Mouse (Mus musculus): ENCODE results near the gene Zfp526. TPM values are rescaled to one million over a fixed set of nuclear protein-coding genes. Genes with fewer than 3 reads are reported as not detected.

The Zfp526 gene
- total and polyA plus RNA-seq, 3 experiments: 6.9 to 9.6 (median 7.4) TPM

GRCm38 (mm10) chr7:25210482-25210881 lies 10.7 kb upstream of the Zfp526 start:
- Histone ChIP-seq H3K4me3 (no peak overlapping the region), H3K27ac (no peak overlapping the region), H3K4me1 (ENCODE audit: control insufficient read depth, insufficient read depth, low read length) (no peaks in the 10 kb centered on the region), H3K36me3 (ENCODE audit: control insufficient read depth, insufficient read depth, low read length) (no peaks in the 10 kb centered on the region), H3K27me3 (ENCODE audit: control insufficient read depth, insufficient read depth, low read length) (no peaks in the 10 kb centered on the region), H3K79me2 (replicated peaks; ENCODE audit: control insufficient read depth, insufficient read depth, low read length) (no peaks in the 10 kb centered on the region), H3K9ac (ENCODE audit: low read depth, low read length) (no peak overlapping the region)
- intact Hi-C loops (cut with DNase I): no loop called here
- DNase-seq: no peak
- TF ChIP-seq EP300 (IDR thresholded peaks at IDR 0.05; ENCODE audit: insufficient read depth, low read depth, low read length) (no peak), CTCF (IDR thresholded peaks at IDR 0.05) (no peak), POLR2A (IDR thresholded peaks at IDR 0.05; ENCODE audit: insufficient read depth, low read depth, low read length) (no peak)
- WGBS: 68% methylated on average over 4 of the region's 4 CpGs

DNA sequence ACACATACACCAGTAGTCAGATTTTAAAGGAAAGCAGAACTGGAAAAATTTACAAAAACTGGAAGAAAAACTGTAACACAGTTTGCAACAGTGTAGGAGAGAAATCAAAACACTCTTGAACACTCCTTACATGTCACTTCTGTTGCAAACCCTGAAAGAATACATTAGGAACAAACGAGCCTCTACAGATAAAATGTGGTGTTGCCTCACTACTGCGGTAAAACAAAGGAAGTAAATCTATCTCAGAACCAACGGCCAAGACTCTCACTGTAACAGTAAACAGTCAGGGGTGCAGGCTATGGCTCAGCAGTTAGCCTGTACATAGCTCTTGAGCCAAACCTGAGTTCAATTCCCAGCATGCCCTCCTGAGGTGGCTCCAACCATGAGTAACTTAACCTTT lies 8.1 kb upstream of the Zfp526 start:
- no peak for TF ChIP-seq CTCF (IDR thresholded peaks at IDR 0.05)
- no peak for TF ChIP-seq EP300 (IDR thresholded peaks at IDR 0.05; ENCODE audit: insufficient read depth, low read depth, low read length)
- no peak for TF ChIP-seq POLR2A (IDR thresholded peaks at IDR 0.05; ENCODE audit: insufficient read depth, low read depth, low read length)
- Histone ChIP-seq H3K27me3 (ENCODE audit: control insufficient read depth, insufficient read depth, low read length) (no peaks in the 10 kb centered on the region), H3K36me3 (ENCODE audit: control insufficient read depth, insufficient read depth, low read length) (no peaks in the 10 kb centered on the region), H3K4me3 (no peak overlapping the region), H3K27ac (no peak overlapping the region), H3K79me2 (replicated peaks; ENCODE audit: control insufficient read depth, insufficient read depth, low read length) (no peaks in the 10 kb centered on the region), H3K4me1 (ENCODE audit: control insufficient read depth, insufficient read depth, low read length) (no peaks in the 10 kb centered on the region), H3K9ac (ENCODE audit: low read depth, low read length) (no peak overlapping the region)
- 45% methylated on average over 3 of the region's 3 CpGs for WGBS
- intact Hi-C loops (cut with DNase I): no loop called here
- no peak for DNase-seq

- 95% methylated on average over 2 of the region's 2 CpGs for WGBS
- intact Hi-C loops (cut with DNase I): no loop called here
- TF ChIP-seq POLR2A (IDR thresholded peaks at IDR 0.05; ENCODE audit: insufficient read depth, low read depth, low read length): no peak
- TF ChIP-seq EP300 (IDR thresholded peaks at IDR 0.05; ENCODE audit: insufficient read depth, low read depth, low read length): no peak
- TF ChIP-seq CTCF (IDR thresholded peaks at IDR 0.05): no peak
Measured at GRCm38 (mm10) chr7:25214172-25214571, 7.1 kb upstream of the Zfp526 start.

GRCm38 (mm10) chr7:25217653-25218395 lies 3.4 kb upstream of the Zfp526 start:
- H3K36me3 ChIP-seq (ENCODE audit: control insufficient read depth, insufficient read depth, low read length): no peaks in the 10 kb centered on the region
- H3K9ac ChIP-seq (ENCODE audit: low read depth, low read length): no peak overlapping the region
- TF ChIP-seq CTCF (IDR thresholded peaks at IDR 0.05) (no peak), POLR2A (IDR thresholded peaks at IDR 0.05; ENCODE audit: insufficient read depth, low read depth, low read length) (no peak), EP300 (IDR thresholded peaks at IDR 0.05; ENCODE audit: insufficient read depth, low read depth, low read length) (no peak)
- WGBS: 72% methylated on average over 12 of the region's 12 CpGs
- H3K4me3 ChIP-seq: no peak overlapping the region
- H3K79me2 ChIP-seq (replicated peaks; ENCODE audit: control insufficient read depth, insufficient read depth, low read length): peaks cover 2% of the 10 kb centered on the region
- H3K27ac ChIP-seq: no peak overlapping the region
- DNase-seq: no peak
- H3K4me1 ChIP-seq (ENCODE audit: control insufficient read depth, insufficient read depth, low read length): peaks cover 9% of the 10 kb centered on the region
- H3K27me3 ChIP-seq (ENCODE audit: control insufficient read depth, insufficient read depth, low read length): no peaks in the 10 kb centered on the region
- intact Hi-C loops (cut with DNase I): no loop called here

More at GRCm38 (mm10) chr7:25214172-25214571, 7.1 kb upstream of the Zfp526 start:
- no peak overlapping the region for H3K27ac ChIP-seq
- H3K36me3 ChIP-seq (ENCODE audit: control insufficient read depth, insufficient read depth, low read length): no peaks in the 10 kb centered on the region
- H3K4me1 ChIP-seq (ENCODE audit: control insufficient read depth, insufficient read depth, low read length): no peaks in the 10 kb centered on the region
- H3K4me3 ChIP-seq: no peak overlapping the region
- no peak overlapping the region for H3K9ac ChIP-seq (ENCODE audit: low read depth, low read length)
- DNase-seq: no peak
- peaks cover 2% of the 10 kb centered on the region; the same call in 1 of the 2 replicates for H3K79me2 ChIP-seq (replicated peaks; ENCODE audit: control insufficient read depth, insufficient read depth, low read length)
- H3K27me3 ChIP-seq (ENCODE audit: control insufficient read depth, insufficient read depth, low read length): no peaks in the 10 kb centered on the region

DNA sequence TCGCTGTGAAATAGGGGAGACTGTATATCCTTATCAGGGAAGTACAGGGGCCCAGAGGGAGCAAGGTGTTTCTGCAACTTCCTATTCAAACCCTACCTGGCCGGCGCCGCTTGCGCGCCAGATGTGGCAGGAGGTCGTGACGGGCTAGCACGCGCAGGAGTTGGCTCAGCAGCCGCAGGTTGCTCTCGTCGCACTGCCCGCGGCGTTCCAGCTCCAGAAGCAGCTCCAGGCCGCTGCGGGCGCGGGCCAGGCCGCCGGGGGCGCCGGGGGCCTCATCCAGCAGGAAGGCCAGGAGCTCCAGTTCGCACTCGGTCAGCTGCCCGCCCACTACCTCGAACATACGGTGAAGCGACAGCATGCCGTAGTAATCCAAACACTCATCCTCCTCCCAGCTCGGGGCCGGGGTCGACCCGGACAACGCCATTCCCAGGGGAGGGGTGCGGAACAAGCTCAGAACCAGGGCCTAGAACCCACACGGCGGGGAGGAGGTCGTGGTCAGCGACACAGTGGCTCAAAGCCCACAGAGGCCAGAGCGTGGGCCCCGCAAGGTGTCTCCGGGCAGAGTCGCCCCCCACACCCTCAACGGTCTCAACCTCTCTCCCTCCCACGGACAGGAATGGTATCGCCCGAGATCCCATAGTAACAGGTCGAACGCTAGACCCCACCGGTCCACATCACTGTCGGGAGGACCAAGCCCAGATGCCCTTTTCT lies 2.4 kb upstream of the Zfp526 start:
- Histone ChIP-seq H3K79me2 (replicated peaks; ENCODE audit: control insufficient read depth, insufficient read depth, low read length) (peaks cover 2% of the 10 kb centered on the region), H3K9ac (ENCODE audit: low read depth, low read length) (peak overlapping the region; percentile 71), H3K36me3 (ENCODE audit: control insufficient read depth, insufficient read depth, low read length) (no peaks in the 10 kb centered on the region), H3K27ac (peak overlapping the region; percentile 98), H3K27me3 (ENCODE audit: control insufficient read depth, insufficient read depth, low read length) (no peaks in the 10 kb centered on the region), H3K4me3 (peak overlapping the region; percentile 89), H3K4me1 (ENCODE audit: control insufficient read depth, insufficient read depth, low read length) (peaks cover 9% of the 10 kb centered on the region)
- peak; percentile 35 for TF ChIP-seq CTCF (IDR thresholded peaks at IDR 0.05)
- no peak for TF ChIP-seq POLR2A (IDR thresholded peaks at IDR 0.05; ENCODE audit: insufficient read depth, low read depth, low read length)
- no peak for TF ChIP-seq EP300 (IDR thresholded peaks at IDR 0.05; ENCODE audit: insufficient read depth, low read depth, low read length)
- peak; percentile 52 to 67 for DNase-seq
- intact Hi-C loops (cut with DNase I): no loop called here
- 1% methylated on average over 53 of the region's 53 CpGs for WGBS

DNA sequence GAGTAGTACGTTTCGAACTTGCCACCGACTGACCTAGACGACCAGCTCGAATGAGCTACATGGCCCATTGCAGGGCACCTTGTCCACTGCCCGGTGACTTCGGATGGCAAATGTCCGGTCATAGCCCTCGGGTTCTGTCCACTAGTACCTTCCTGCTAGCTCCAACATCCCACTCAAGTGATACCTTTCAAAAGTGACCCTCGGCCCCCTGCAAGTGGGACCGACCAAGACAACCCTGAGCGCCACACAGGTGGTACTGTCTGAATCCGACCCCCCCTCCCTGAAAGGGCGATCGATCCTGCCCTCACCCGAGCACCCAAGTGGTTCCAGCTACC lies 1.8 kb upstream of the Zfp526 start:
- H3K79me2 ChIP-seq (replicated peaks; ENCODE audit: control insufficient read depth, insufficient read depth, low read length): peaks cover 2% of the 10 kb centered on the region
- H3K27me3 ChIP-seq (ENCODE audit: control insufficient read depth, insufficient read depth, low read length): no peaks in the 10 kb centered on the region
- intact Hi-C loops (cut with DNase I): no loop called here
- 0% methylated on average over 16 of the region's 16 CpGs for WGBS
- H3K9ac ChIP-seq (ENCODE audit: low read depth, low read length): peak overlapping the region; percentile 71
- TF ChIP-seq POLR2A (IDR thresholded peaks at IDR 0.05; ENCODE audit: insufficient read depth, low read depth, low read length) (no peak), CTCF (IDR thresholded peaks at IDR 0.05) (no peak), EP300 (IDR thresholded peaks at IDR 0.05; ENCODE audit: insufficient read depth, low read depth, low read length) (no peak)
- H3K4me3 ChIP-seq: peak overlapping the region; percentile 89
- H3K36me3 ChIP-seq (ENCODE audit: control insufficient read depth, insufficient read depth, low read length): no peaks in the 10 kb centered on the region
- peaks cover 9% of the 10 kb centered on the region for H3K4me1 ChIP-seq (ENCODE audit: control insufficient read depth, insufficient read depth, low read length)
- no peak for DNase-seq
- peak overlapping the region; percentile 98 for H3K27ac ChIP-seq

All from heart, adult 2 months (tissue).